Mouse (Mus musculus): ENCODE measurements at regions not wholly inside any gene's neighbourhood (a gene's known extent, or its start where the extent isn't known, plus 50 kb on each side); places are given as distances from the start of the nearest gene placed in this dataset.

- H3K4me3 ChIP-seq, result no peak overlapping the region
- peak; percentile 38 for DNase-seq (ENCODE audit: low spot score)
- H3K27me3 ChIP-seq (replicated peaks; ENCODE audit: low read depth, poor library complexity, severe bottlenecking), result no peaks in the 10 kb centered on the region
Measured at GRCm38 (mm10) chr12:47252306-47252705, 433.6 kb upstream of the Nova1 start.

DNA sequence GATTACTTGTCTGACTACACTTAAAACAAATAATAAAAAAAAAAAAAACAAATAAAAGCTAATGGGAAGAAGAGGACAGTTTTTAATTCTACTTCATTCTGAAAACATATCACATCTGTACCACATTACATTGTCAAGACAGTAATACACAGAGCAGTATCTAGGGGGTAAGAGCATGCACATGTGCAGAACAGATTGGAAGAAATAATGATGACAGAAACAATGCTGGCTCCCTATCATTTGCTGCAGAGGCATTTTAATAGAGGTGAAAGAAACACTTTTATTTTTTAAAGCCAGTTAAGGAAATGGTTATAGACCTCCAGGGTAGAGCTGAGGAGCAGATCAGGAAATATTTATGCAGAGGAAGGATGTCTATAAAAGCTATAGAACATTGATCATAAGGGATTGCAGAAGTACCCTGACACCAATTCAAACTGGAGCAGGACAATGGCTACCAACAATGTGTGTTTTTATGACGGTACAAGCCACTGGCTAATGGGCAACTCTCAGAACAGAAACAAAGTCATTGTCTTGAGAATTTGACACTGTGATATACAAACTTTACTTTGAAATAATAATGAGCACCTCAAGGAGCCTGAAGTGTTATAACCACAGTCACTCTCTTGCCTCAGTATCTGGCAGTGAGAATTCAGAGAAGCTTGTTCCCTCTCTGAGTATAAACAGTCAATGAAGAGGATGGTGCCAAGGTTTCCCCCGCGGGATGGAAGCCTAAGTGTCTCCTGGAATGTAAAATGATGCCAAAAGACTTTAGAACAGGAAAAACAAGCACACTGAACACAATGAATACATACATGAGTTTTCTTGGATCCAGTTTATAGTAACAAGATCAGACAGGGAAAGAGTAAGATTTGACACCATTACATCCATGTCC is 425.1 kb upstream of the Nova1 start:
- Histone ChIP-seq H3K27ac (replicated peaks) (no peak overlapping the region), H3K9me3 (no peaks in the 10 kb centered on the region), H3K27me3 (replicated peaks; ENCODE audit: low read depth, poor library complexity, severe bottlenecking) (no peaks in the 10 kb centered on the region), H3K4me1 (no peaks in the 10 kb centered on the region), H3K36me3 (replicated peaks) (no peaks in the 10 kb centered on the region), H3K4me3 (no peak overlapping the region)
- no peak for DNase-seq (ENCODE audit: low spot score)
- 83% methylated on average over 3 of the region's 3 CpGs for WGBS

More at GRCm38 (mm10) chr12:47252306-47252705, 433.6 kb upstream of the Nova1 start:
- Histone ChIP-seq H3K9me3 (no peaks in the 10 kb centered on the region), H3K36me3 (replicated peaks) (no peaks in the 10 kb centered on the region), H3K4me1 (no peaks in the 10 kb centered on the region), H3K27ac (replicated peaks) (no peak overlapping the region)

DNA sequence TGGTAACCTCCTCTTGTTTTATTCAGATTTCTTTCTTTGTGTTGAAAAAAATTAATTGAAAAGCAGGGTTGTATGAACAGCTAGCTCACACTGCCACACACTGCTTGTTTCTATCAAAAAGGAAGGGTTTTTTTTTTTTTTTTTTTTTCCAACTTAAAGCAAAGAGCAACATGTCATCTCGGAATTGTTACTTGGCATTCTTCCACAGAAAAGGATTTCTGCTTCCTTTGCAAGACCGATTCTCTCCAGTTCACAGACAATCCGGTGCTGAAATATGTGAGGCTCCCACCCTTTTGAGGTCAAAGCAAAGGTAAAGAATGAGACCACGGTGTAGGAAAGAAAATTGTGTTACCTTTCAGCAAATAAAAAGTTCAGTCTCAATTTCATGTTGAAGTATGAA is 401.3 kb upstream of the Nova1 start:
- no peak overlapping the region for H3K4me3 ChIP-seq
- WGBS, result 74% methylated on average over 4 of the region's 4 CpGs
- DNase-seq (ENCODE audit: low spot score), result no peak
- no peaks in the 10 kb centered on the region for H3K4me1 ChIP-seq
- no peaks in the 10 kb centered on the region for H3K27me3 ChIP-seq (replicated peaks; ENCODE audit: low read depth, poor library complexity, severe bottlenecking)
- H3K9me3 ChIP-seq, result no peaks in the 10 kb centered on the region
- H3K36me3 ChIP-seq (replicated peaks), result no peaks in the 10 kb centered on the region
- no peak overlapping the region for H3K27ac ChIP-seq (replicated peaks)

DNA sequence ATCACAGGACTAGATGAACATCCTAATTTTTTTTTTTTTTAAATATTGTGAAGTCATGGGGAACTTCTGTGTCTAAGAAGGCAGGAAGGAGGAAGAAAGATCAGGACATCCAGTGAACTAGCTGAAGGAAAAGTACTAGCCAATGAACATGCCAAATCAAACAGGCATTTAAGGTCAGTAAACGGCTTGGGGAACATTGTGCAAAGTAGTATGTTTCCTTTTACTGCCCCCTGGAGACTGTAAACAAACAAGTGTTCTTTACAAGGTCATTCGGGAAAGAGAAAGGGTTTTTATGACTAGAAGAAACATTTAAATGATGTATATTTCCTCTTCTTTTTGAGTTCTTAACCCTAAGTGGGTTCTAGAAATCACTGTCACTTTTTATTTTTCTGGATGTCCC is 400.6 kb upstream of the Nova1 start:
- Histone ChIP-seq H3K27me3 (replicated peaks; ENCODE audit: low read depth, poor library complexity, severe bottlenecking) (no peaks in the 10 kb centered on the region), H3K9me3 (no peaks in the 10 kb centered on the region), H3K27ac (replicated peaks) (no peak overlapping the region), H3K36me3 (replicated peaks) (no peaks in the 10 kb centered on the region), H3K4me1 (no peaks in the 10 kb centered on the region), H3K4me3 (no peak overlapping the region)
- WGBS, result 36% methylated on average over 2 of the region's 2 CpGs
- no peak for DNase-seq (ENCODE audit: low spot score)

DNA sequence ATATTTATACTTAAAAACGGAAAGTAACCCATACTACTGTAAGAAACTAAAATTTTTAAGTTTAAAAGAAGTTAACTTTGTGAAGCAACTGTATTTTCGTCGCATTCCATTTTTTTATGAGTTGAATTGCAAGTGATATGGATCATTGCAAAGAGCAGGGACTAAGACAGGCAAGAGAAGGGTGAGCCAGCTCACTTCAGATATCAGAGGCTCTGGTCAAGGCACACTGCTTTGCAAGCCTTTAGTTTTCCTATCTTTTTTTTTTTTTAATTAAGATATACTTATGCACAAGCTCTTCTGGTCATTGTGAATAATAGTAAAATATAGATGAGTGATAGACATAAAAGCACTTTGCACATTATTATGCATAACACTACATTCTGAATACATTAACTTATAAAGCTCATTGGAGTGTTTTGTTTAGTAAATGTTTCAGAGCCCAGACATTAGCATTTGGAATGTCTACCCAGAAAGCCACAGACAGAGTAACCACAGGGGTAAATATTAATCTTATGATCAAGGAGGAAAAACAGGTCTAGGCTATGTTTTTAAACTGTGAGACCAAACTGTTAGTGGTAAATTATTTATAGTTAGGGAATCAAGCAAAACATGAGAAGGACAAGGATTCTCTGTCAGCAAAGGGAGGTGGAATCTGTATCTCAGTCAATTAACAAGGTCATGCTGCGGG is 392.8 kb upstream of the Nova1 start:
- Histone ChIP-seq H3K27me3 (replicated peaks; ENCODE audit: low read depth, poor library complexity, severe bottlenecking) (no peaks in the 10 kb centered on the region), H3K4me1 (no peaks in the 10 kb centered on the region), H3K9me3 (no peaks in the 10 kb centered on the region), H3K36me3 (replicated peaks) (no peaks in the 10 kb centered on the region), H3K27ac (replicated peaks) (no peak overlapping the region), H3K4me3 (no peak overlapping the region)
- WGBS, result 89% methylated on average over 4 of the region's 4 CpGs
- DNase-seq (ENCODE audit: low spot score), result no peak

- no peaks in the 10 kb centered on the region for H3K27me3 ChIP-seq (replicated peaks; ENCODE audit: low read depth, poor library complexity, severe bottlenecking)
- no peak overlapping the region for H3K4me3 ChIP-seq
- 0 out of 2 replicates have a peak, but pooled peaks cover 8% of the 10 kb centered on the region for H3K4me1 ChIP-seq
- no peaks in the 10 kb centered on the region for H3K36me3 ChIP-seq (replicated peaks)
- DNase-seq (ENCODE audit: low spot score), result no peak
- H3K27ac ChIP-seq (replicated peaks), result no peak overlapping the region
- 86% methylated on average over 1 of the region's 1 CpGs for WGBS
- no peaks in the 10 kb centered on the region for H3K9me3 ChIP-seq
Measured at GRCm38 (mm10) chr12:47202936-47203335, 384.2 kb upstream of the Nova1 start.

- WGBS, result 73% methylated on average over 6 of the region's 6 CpGs
- H3K4me1 ChIP-seq, result 0 out of 2 replicates have a peak, but pooled peaks cover 8% of the 10 kb centered on the region
- H3K27me3 ChIP-seq (replicated peaks; ENCODE audit: low read depth, poor library complexity, severe bottlenecking), result no peaks in the 10 kb centered on the region
- H3K9me3 ChIP-seq, result no peaks in the 10 kb centered on the region
- H3K36me3 ChIP-seq (replicated peaks), result no peaks in the 10 kb centered on the region
- no peak overlapping the region for H3K27ac ChIP-seq (replicated peaks)
- no peak for DNase-seq (ENCODE audit: low spot score)
- no peak overlapping the region for H3K4me3 ChIP-seq
Measured at GRCm38 (mm10) chr12:47198609-47199008, 379.9 kb upstream of the Nova1 start.

DNA sequence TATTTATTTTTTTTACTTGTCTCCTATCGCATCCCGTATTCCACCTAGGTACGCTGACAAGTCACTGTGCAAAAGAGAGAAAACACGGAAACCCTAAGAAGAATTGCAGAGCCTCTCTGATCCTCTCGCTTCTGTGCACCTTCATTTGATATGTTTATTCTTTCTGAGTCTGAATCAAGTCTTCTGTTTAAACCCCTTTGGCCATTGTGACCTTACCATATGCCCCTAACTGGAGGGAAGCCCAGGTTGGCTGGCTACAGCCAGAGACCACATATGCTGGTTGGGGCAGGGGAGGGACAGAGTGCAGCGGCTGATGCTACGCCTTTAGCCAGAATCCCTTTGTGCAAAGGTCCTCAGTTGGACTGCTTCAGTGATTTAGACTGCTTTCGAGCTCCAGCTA is 346.0 kb upstream of the Nova1 start:
- Histone ChIP-seq H3K9me3 (no peaks in the 10 kb centered on the region), H3K27me3 (replicated peaks; ENCODE audit: low read depth, poor library complexity, severe bottlenecking) (no peaks in the 10 kb centered on the region; the same call in 1 of the 2 replicates), H3K27ac (replicated peaks) (peak overlapping the region; percentile 19; the same call in 1 of the 2 replicates), H3K4me1 (peaks cover 28% of the 10 kb centered on the region), H3K36me3 (replicated peaks) (no peaks in the 10 kb centered on the region), H3K4me3 (peak overlapping the region; percentile 34)
- 49% methylated on average over 8 of the region's 8 CpGs for WGBS
- peak; percentile 16 for DNase-seq (ENCODE audit: low spot score)

GRCm38 (mm10) chr12:47164031-47164717 is 345.4 kb upstream of the Nova1 start:
- Histone ChIP-seq H3K27me3 (replicated peaks; ENCODE audit: low read depth, poor library complexity, severe bottlenecking) (no peaks in the 10 kb centered on the region; the same call in 1 of the 2 replicates), H3K4me3 (peak overlapping the region; percentile 34), H3K36me3 (replicated peaks) (no peaks in the 10 kb centered on the region), H3K4me1 (peaks cover 28% of the 10 kb centered on the region), H3K9me3 (no peaks in the 10 kb centered on the region), H3K27ac (replicated peaks) (no peak overlapping the region)
- 27% methylated on average over 15 of the region's 15 CpGs for WGBS
- DNase-seq (ENCODE audit: low spot score), result peak; percentile 32

DNA sequence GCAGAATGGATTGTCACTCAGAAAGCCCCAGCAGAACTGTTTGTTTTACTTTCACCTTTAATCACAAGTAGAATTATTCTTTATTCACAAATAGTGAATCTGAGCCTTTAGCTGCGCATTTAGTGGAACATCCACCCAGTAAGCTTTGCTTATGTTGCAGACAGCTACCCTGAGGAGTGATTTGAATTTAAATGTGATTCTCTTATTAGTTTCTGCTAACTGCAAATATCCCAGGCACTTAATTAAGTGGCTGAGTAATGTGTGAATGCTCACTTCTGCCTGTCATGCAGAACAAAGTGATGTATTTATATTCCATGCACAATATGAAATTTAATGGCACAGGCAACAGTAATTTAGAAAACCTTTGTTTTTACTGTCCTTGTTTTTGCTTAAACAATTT is 344.4 kb upstream of the Nova1 start:
- H3K4me1 ChIP-seq, result peaks cover 28% of the 10 kb centered on the region
- H3K27me3 ChIP-seq (replicated peaks; ENCODE audit: low read depth, poor library complexity, severe bottlenecking), result no peaks in the 10 kb centered on the region; the same call in 1 of the 2 replicates
- no peaks in the 10 kb centered on the region for H3K36me3 ChIP-seq (replicated peaks)
- 28% methylated on average over 1 of the region's 1 CpGs for WGBS
- peak overlapping the region; percentile 23 for H3K4me3 ChIP-seq
- no peak for DNase-seq (ENCODE audit: low spot score)
- peak overlapping the region; percentile 35; the same call in 1 of the 2 replicates for H3K27ac ChIP-seq (replicated peaks)
- no peaks in the 10 kb centered on the region for H3K9me3 ChIP-seq

- Histone ChIP-seq H3K27ac (replicated peaks) (peak overlapping the region; percentile 35), H3K27me3 (replicated peaks; ENCODE audit: low read depth, poor library complexity, severe bottlenecking) (no peaks in the 10 kb centered on the region; the same call in 1 of the 2 replicates), H3K9me3 (no peaks in the 10 kb centered on the region), H3K4me1 (peaks cover 28% of the 10 kb centered on the region), H3K4me3 (peak overlapping the region; percentile 23), H3K36me3 (replicated peaks) (no peaks in the 10 kb centered on the region)
- 11% methylated on average over 6 of the region's 6 CpGs for WGBS
- peak; percentile 47 for DNase-seq (ENCODE audit: low spot score)
Measured at GRCm38 (mm10) chr12:47162624-47163151, 344.0 kb upstream of the Nova1 start.

DNA sequence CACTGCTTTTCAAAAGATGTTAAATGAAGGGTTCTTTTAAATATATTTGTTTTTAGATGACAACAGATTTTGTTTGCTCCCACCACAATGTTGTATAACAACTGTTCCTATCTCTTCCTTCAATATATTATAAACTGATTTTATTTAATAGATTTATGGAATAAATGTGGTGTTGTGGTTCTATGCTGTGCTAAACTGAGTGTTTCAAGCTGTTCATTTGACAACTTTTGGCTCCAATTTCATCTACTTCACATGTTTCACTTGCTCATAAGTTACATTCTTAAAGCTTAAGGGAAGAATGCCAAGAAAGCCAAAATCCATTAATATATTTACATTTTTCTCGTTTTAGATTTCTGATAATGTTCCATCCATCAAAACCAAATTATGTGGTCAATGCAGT is 341.9 kb upstream of the Nova1 start:
- Histone ChIP-seq H3K9me3 (no peaks in the 10 kb centered on the region), H3K4me1 (peaks cover 28% of the 10 kb centered on the region), H3K4me3 (no peak overlapping the region), H3K27me3 (replicated peaks; ENCODE audit: low read depth, poor library complexity, severe bottlenecking) (no peaks in the 10 kb centered on the region; the same call in 1 of the 2 replicates), H3K27ac (replicated peaks) (no peak overlapping the region), H3K36me3 (replicated peaks) (no peaks in the 10 kb centered on the region)
- 79% methylated on average over 1 of the region's 1 CpGs for WGBS
- DNase-seq (ENCODE audit: low spot score), result no peak
